Mouse (Mus musculus) spleen, embryonic (tissue): Measurements from ENCODE around the gene Kif12.

ENCODE experiments used
- CTCF ChIA-PET: fragments of 350-600 bp; sonication (Branson Sonifier 250); formaldehyde crosslinking; loops from one replicate; lab custom pipeline; 2022; lab: Charles Lee

The Kif12 gene

GRCm38 (mm10) chr4:63158961-63159592 is 12.9 kb downstream of the Kif12 start:
- CTCF ChIA-PET, result no interaction called here

- CTCF ChIA-PET, result no interaction called here
These were observed 13.7 kb downstream of the Kif12 start for GRCm38 (mm10) chr4:63158192-63158591.

DNA sequence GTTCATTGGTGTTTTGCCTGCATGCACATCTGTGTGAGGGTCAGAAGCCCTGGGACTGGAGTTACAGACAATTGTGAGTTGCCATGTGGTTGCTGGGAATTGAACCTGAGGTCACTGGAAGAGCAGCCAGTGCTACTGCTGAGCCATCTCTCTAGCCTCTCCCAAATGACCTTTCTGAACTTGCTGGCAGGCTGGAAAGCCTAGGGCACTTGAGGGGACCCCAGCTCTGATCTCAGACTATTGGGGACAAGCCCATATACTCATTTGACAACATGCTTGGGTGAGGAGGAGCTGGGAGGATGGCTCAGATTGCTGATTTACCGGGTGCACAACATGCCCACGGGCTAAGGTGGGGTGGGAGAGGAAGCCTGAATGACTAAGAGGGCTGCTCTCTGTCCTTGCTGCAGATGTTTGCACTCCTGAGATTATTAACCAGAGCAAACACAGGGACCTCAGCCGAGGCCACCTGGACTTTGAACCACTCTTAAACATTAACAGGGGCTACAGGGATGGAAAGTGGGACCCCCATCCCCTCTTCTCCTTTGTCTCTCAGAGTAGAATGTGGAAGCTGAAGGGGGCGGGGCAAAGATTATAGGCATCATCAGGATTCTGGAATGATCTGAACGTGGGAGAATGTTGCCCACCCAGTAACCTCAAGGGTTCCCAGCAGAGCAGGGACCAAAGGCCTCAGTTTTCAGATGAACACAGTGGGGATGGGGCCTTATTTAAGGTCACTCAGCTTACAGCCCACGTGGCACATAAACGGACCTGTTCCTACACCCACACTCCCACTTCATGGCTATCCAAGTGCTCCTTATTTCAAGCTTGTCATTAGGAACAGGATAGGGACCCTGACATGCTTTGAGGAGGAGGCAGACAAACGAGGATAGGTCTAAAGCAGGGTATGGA is 15.0 kb downstream of the Kif12 start:
- CTCF ChIA-PET, result no interaction called here

GRCm38 (mm10) chr4:63155596-63155995 is 16.3 kb downstream of the Kif12 start:
- CTCF ChIA-PET, result no interaction called here

DNA sequence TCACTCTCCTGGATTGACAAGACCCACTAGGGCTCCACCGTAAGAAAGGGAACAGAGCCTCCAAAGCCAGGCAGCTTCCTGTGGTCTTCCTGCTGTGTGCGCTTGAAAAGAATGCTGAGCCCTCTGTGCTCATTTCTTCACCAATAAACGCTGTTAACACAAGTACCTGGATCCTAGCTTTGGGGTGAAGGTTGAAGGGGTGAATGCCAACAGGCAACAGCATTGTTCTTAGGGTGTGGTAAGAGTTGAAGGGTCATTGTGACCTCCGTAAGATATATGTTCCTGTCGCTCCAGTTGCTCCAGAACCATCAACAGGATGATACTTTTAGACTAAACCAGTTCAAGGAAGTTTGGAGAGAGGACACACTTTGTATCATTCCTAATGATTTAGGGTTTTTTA is 17.2 kb downstream of the Kif12 start, which contains the start of gene Ambp:
Gene Ambp, minus strand, starts transcription at position 101 of the 400 bp plus-strand sequence.
- CTCF ChIA-PET, result no interaction called here

GRCm38 (mm10) chr4:63154028-63154427 is 17.9 kb downstream of the Kif12 start:
- CTCF ChIA-PET, result no interaction called here

GRCm38 (mm10) chr4:63151127-63151526 is 20.8 kb downstream of the Kif12 start:
- CTCF ChIA-PET, result no interaction called here

- CTCF ChIA-PET, result no interaction called here
These were observed 24.7 kb downstream of the Kif12 start for GRCm38 (mm10) chr4:63147268-63147667.

DNA sequence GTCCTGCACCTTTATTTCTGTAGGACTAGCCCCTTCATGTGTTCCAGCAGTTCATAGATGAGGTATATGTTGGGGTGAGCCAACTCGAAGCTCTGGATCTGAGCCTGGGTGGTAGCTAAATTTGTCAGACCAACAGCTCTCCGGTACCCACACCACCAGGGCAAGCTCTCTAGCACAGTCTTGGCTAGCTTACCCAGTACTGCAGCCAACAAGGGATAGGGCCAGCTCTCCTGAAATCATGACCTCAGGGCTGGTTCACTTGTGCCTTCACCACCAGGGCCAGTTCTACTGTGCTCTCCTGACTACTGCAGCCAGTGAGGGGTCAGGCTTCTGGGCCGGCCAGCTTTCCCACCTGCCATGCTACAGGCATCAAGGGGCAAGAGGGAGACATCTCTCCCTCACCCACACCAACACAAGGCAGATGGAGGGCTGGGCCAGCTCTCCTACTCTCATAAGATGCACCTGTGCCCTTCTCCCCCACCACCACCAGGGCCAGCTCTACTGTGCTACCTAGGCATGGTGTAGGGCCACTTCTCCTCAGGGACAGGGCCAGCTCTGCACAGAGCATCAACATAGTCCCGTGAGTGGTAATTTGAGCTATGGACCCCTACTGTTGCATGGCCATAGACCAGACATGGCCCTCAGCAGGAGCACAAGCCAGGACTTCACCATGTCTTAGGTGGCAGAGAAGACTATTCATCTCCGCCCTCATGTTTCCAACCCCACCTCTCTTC is 41.9 kb downstream of the Kif12 start:
- CTCF ChIA-PET, result no interaction called here

DNA sequence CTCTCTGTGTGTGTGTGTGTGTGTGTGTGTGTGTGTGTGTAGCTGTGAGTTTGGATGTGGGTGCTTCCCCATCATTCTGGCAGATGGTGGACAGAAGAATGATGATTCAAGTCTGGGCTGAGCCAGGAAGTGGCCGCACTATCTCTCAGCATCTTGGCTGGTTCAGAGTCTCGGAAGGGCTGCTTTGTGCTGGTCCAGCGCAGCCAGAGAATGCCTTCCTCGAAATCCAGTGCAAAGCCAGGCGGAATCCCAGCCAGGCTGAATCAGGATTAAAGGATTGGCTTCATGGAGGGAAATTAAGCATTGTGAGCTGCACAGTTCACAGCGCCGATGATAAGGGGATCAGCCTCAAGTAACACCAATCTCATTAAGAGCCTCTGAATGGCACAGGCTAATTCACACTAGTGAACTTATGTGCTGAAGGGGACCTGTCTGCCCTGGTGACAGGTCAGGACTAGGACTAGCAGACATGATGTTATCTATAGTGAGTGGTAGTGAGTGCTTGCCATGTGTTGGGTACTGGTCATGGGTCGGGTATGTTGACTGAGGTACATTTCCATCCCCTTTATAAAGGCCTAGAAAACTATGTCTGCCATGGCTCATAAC is 47.0 kb downstream of the Kif12 start:
- CTCF ChIA-PET, result interaction anchor here (0.6 kb wide), 1 partner anchor 22 kb away, joined by 3 read pairs; no protein-coding TSS in a partner anchor

- CTCF ChIA-PET, result no interaction called here
These were observed 53.1 kb downstream of the Kif12 start for GRCm38 (mm10) chr4:63118639-63119437.
